Mouse (Mus musculus) small intestine, adult 2 months (tissue): ENCODE results near the gene Neurod2.

ENCODE experiments used
- CTCF ChIP-seq: fragments of 200-500 bp; IDR thresholded peaks from 2 replicates; pipeline ENCODE4 v1.5.1; 2012; ENCODE audit warnings: low read depth, mild to moderate bottlenecking, control low read depth, inconsistent platforms, low read length, moderate library complexity, mixed read lengths; ENCODE audit not compliant: insufficient replicate concordance, insufficient read length; ENCODE audit errors: extremely low read depth
- POLR2A ChIP-seq: fragments of 200-500 bp; IDR thresholded peaks from 2 replicates; pipeline ENCODE4 v1.6.1; 2012; ENCODE audit warnings: low read depth, mild to moderate bottlenecking, control low read depth, inconsistent platforms, low read length, moderate library complexity

DNA sequence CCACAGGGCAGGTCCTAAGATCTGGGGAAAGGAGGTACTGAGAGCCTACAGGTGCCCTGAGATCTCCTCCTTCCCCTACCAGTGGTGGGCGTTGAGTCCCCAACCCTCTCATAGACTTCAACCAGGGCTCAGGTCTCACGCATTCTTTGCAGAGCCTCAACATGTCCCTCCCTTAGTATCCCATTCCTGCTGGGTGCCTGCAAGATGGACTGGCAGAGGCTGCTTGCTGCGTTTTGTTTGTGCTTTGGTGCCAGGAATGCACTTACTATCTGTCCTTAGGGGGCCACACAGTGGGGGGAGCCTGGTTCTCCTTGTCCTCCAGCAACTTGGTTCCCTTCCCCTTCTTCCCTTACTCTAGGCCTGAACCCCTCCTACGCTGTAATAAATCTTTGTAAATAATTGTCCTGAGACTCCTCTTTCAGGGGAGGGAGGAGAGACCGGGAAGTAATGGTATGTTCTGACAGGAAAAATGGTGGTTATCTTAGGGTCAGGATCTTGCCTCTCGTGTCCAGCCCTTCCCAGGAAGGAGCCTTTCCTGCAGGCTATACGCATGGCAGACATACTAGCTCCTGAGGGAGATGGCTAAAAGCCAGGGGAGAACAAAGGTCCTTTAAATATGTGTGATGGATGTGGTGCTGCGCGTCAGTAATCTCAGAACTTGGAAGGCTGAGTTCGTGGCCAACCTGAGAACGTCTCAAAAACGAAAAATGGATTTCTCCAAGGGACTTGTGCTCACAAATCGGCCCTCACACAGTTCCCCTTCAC lies 28.1 kb upstream of the Neurod2 start:
- TF ChIP-seq CTCF (no peak), POLR2A (no peak)
